In genomic region chr11:117118248-117118647, GRCm38 (mm10) we compare ENCODE assay signal across 8 mouse cellular contexts. TPM values are rescaled to one million over a fixed set of nuclear protein-coding genes. Genes with fewer than 3 reads are reported as not detected.
DNase-seq lines count a peak whose midpoint lies in the region; ATAC-seq lines count a peak whose summit lies in the region.
"Had no signal": no experiment of that assay in that cellular context is flagged by ENCODE, and none has a peak within 500 bp of the region (broad histone marks: within the 10 kb centered on the region; RNA-seq: fewer than 3 reads in every experiment).

No protein-coding gene starts in this region.

- peak overlapping the region; percentile 11; the same call in 1 of the 2 replicates for H3K4me2 ChIP-seq in heart, embryonic 16.5 days (ENCODE audit: low read depth, low read length)
- peak overlapping the region; percentile 29 for H3K4me2 ChIP-seq in embryonic facial prominence, embryonic 14.5 days (ENCODE audit: low read depth, low read length)
- H3K4me2 ChIP-seq in limb, embryonic 15.5 days = peak overlapping the region; percentile 5; the same call in 1 of the 2 replicates

- no peak for DNase-seq in heart, postnatal 25 days (ENCODE audit: low spot score)
- peak; percentile 61 for DNase-seq in brain, adult 2 months (ENCODE audit: low read depth, low spot score)
- DNase-seq in embryonic facial prominence, embryonic 14.5 days (ENCODE audit: low spot score) = no peak
- no peak for DNase-seq in B cell, adult 2 months
- DNase-seq: thymus, postnatal 4 days had no signal

- H3K9ac ChIP-seq in heart, embryonic 16.5 days (ENCODE audit: low read length) = peak overlapping the region; percentile 30
- peak overlapping the region; percentile 48; the same call in 1 of the 2 replicates for H3K9ac ChIP-seq in embryonic facial prominence, embryonic 14.5 days (ENCODE audit: low read depth, low read length)
- no peak overlapping the region for H3K9ac ChIP-seq in limb, embryonic 15.5 days

- peak overlapping the region; percentile 59; the same call in 1 of the 2 replicates for H3K27ac ChIP-seq in heart, embryonic 16.5 days (ENCODE audit: low read length)
- H3K27ac ChIP-seq in embryonic facial prominence, embryonic 14.5 days (replicated peaks; ENCODE audit: low read depth, low read length) = peak overlapping the region; percentile 71
- H3K27ac ChIP-seq in limb, embryonic 15.5 days = peak overlapping the region; percentile 54

- H3K4me1 ChIP-seq in heart, embryonic 16.5 days (ENCODE audit: control insufficient read depth, insufficient read depth, low read length) = peaks cover 70% of the 10 kb centered on the region
- H3K4me1 ChIP-seq in embryonic facial prominence, embryonic 14.5 days (ENCODE audit: control insufficient read depth, insufficient read depth, low read length) = peaks cover 63% of the 10 kb centered on the region
- H3K4me1 ChIP-seq in limb, embryonic 15.5 days = peaks cover 78% of the 10 kb centered on the region

- no peak for ATAC-seq in heart, embryonic 16.5 days (replicated peaks; ENCODE audit: extremely low read depth, insufficient read depth, low FRiP score)
- no peak for ATAC-seq in embryonic facial prominence, embryonic 14.5 days (ENCODE audit: low read depth)
- no peak for ATAC-seq in limb, embryonic 15.5 days (ENCODE audit: insufficient number of reproducible peaks, low FRiP score, low TSS enrichment, low read depth)
- no peak for ATAC-seq in erythroblast, adult 5-6 weeks (replicated peaks; ENCODE audit: low FRiP score, poor library complexity, severe bottlenecking)

- peaks cover 11% of the 10 kb centered on the region for H3K36me3 ChIP-seq in heart, embryonic 16.5 days (ENCODE audit: control insufficient read depth, insufficient read depth)
- H3K36me3 ChIP-seq in embryonic facial prominence, embryonic 14.5 days (ENCODE audit: control insufficient read depth, insufficient read depth, low read length) = peaks cover 14% of the 10 kb centered on the region
- H3K36me3 ChIP-seq in limb, embryonic 15.5 days = peaks cover 20% of the 10 kb centered on the region

- intact Hi-C loops in heart, postnatal 25 days (cut with DNase I) = loop anchor here (5.0 kb wide), 1 partner anchor 36 kb away; no protein-coding TSS in a partner anchor

- H3K27me3 ChIP-seq in heart, embryonic 16.5 days (ENCODE audit: control insufficient read depth, insufficient read depth, low read length) = no peaks in the 10 kb centered on the region
- H3K27me3 ChIP-seq in embryonic facial prominence, embryonic 14.5 days (replicated peaks; ENCODE audit: control insufficient read depth, insufficient read depth, low read length) = no peaks in the 10 kb centered on the region
- no peaks in the 10 kb centered on the region for H3K27me3 ChIP-seq in limb, embryonic 15.5 days

- 0 out of 2 replicates have a peak, but pooled peaks cover 2% of the 10 kb centered on the region for H3K9me3 ChIP-seq in heart, embryonic 16.5 days (replicated peaks; ENCODE audit: control insufficient read depth, low read length)
- no peaks in the 10 kb centered on the region for H3K9me3 ChIP-seq in embryonic facial prominence, embryonic 14.5 days (ENCODE audit: control insufficient read depth, low read length)
- H3K9me3 ChIP-seq in limb, embryonic 15.5 days = no peaks in the 10 kb centered on the region

- H3K4me3 ChIP-seq in heart, embryonic 16.5 days (ENCODE audit: low read length) = no peak overlapping the region
- H3K4me3 ChIP-seq in embryonic facial prominence, embryonic 14.5 days (ENCODE audit: low read depth, low read length) = no peak overlapping the region
- H3K4me3 ChIP-seq in limb, embryonic 15.5 days = no peak overlapping the region

- WGBS in heart, embryonic 16.5 days = 56% methylated on average over 4 of the region's 4 CpGs
- 47% methylated on average over 4 of the region's 4 CpGs for WGBS in embryonic facial prominence, embryonic 14.5 days
- 53% methylated on average over 4 of the region's 4 CpGs for WGBS in limb, embryonic 15.5 days

RNA-seq across cellular contexts. Expression of gene Sec14l1, which starts 3.3 kb away (rescaled TPM):
- 51.0 and 54.9 TPM in 2 replicates for polyA plus RNA-seq in heart, embryonic 16.5 days (2015; fragmentation: Nextera tagmentation; extraction: Ambion mirVana)
- 10 to 100 TPM; 71.7 to 74.1 TPM for total RNA-seq in heart, postnatal 25 days (2021)
- polyA plus RNA-seq in embryonic facial prominence, embryonic 14.5 days (2014; fragmentation: Nextera tagmentation; extraction: Ambion mirVana) = 43.8 and 45.4 TPM in 2 replicates
- polyA plus RNA-seq in limb, embryonic 15.5 days (2015; fragmentation: Nextera tagmentation; extraction: Ambion mirVana) = 59.2 and 69.7 TPM in 2 replicates
- total RNA-seq in erythroblast, adult 5-6 weeks (2015; ENCODE audit: low replicate concordance) = 15.7 and 16.9 TPM in 2 replicates
- 27.2 and 32.7 TPM in 2 replicates for total RNA-seq in erythroblast, adult 5-6 weeks (2017; ENCODE audit: low replicate concordance)
